Mouse (Mus musculus): ENCODE results near the gene Gm21988. TPM values are rescaled to one million over a fixed set of nuclear protein-coding genes. Genes with fewer than 3 reads are reported as not detected.

The Gm21988 gene
- 9.6 and 10.7 TPM in 2 replicates for polyA plus RNA-seq (2016; fragmentation: Nextera tagmentation; extraction: Ambion mirVana)

- DNase-seq (ENCODE audit: low spot score): peak; percentile 86
- Histone ChIP-seq H3K27me3 (ENCODE audit: low read depth, poor library complexity, severe bottlenecking) (no peaks in the 10 kb centered on the region), H3K36me3 (peaks cover 16% of the 10 kb centered on the region), H3K4me3 (peak within 1 kb of the TSS; percentile 93), H3K4me1 (peaks cover 46% of the 10 kb centered on the region), H3K27ac (replicated peaks) (peak within 1 kb of the TSS; percentile 95), H3K9me3 (replicated peaks) (no peaks in the 10 kb centered on the region)
- WGBS: under 1% methylated on average over 33 of the region's 35 CpGs
These were observed at the start of gene Gm21988, which contains the start of gene Rnasek for GRCm38 (mm10) chr11:70239541-70240279. Gene Gm21988 (minus strand): TSS chr11:70239830. Gene Rnasek (minus strand): TSS chr11:70239842.

GRCm38 (mm10) chr11:70289236-70289635 is 49.6 kb upstream of the Gm21988 start:
- no peaks in the 10 kb centered on the region for H3K27me3 ChIP-seq (ENCODE audit: low read depth, poor library complexity, severe bottlenecking)
- WGBS: 24% methylated on average over 6 of the region's 6 CpGs
- no peak overlapping the region for H3K27ac ChIP-seq (replicated peaks)
- H3K36me3 ChIP-seq: no peaks in the 10 kb centered on the region
- H3K4me3 ChIP-seq: no peak overlapping the region
- H3K9me3 ChIP-seq (replicated peaks): no peaks in the 10 kb centered on the region
- peaks cover 4% of the 10 kb centered on the region; the same call in 1 of the 2 replicates for H3K4me1 ChIP-seq
- DNase-seq (ENCODE audit: low spot score): no peak

- Histone ChIP-seq H3K27ac (replicated peaks) (no peak overlapping the region), H3K27me3 (ENCODE audit: low read depth, poor library complexity, severe bottlenecking) (no peaks in the 10 kb centered on the region), H3K4me3 (no peak overlapping the region), H3K36me3 (no peaks in the 10 kb centered on the region), H3K9me3 (replicated peaks) (no peaks in the 10 kb centered on the region), H3K4me1 (peaks cover 4% of the 10 kb centered on the region; the same call in 1 of the 2 replicates)
- 92% methylated on average over 10 of the region's 10 CpGs for WGBS
- DNase-seq (ENCODE audit: low spot score): no peak
These were observed 48.5 kb upstream of the Gm21988 start for GRCm38 (mm10) chr11:70288102-70288501.

GRCm38 (mm10) chr11:70285686-70286085 is 46.1 kb upstream of the Gm21988 start:
- 85% methylated on average over 5 of the region's 5 CpGs for WGBS
- Histone ChIP-seq H3K27ac (replicated peaks) (no peak overlapping the region), H3K36me3 (no peaks in the 10 kb centered on the region), H3K9me3 (replicated peaks) (no peaks in the 10 kb centered on the region), H3K4me3 (no peak overlapping the region), H3K27me3 (ENCODE audit: low read depth, poor library complexity, severe bottlenecking) (no peaks in the 10 kb centered on the region), H3K4me1 (peaks cover 4% of the 10 kb centered on the region; the same call in 1 of the 2 replicates)
- no peak for DNase-seq (ENCODE audit: low spot score)

DNA sequence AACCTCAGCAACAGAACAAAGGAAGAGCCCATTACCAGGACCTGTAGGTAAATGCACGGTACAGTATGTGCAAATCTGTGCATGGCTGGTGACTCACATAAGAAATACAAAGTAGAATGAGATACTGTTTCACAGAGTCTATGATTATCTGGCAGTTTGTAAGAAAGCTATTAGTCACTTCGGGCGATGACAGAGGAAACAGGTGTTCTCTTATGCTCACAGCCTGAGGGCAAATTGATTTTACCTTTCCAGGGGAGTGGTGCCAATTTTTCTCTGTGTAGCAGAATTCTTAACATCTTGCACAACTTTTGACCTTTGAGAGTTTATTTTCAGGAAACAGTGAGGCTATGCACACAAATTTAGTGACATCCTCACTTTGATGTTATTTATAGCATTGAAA is 45.1 kb upstream of the Gm21988 start:
- H3K4me1 ChIP-seq: peaks cover 4% of the 10 kb centered on the region; the same call in 1 of the 2 replicates
- no peak overlapping the region for H3K4me3 ChIP-seq
- no peak for DNase-seq (ENCODE audit: low spot score)
- 92% methylated on average over 3 of the region's 3 CpGs for WGBS
- H3K27ac ChIP-seq (replicated peaks): no peak overlapping the region
- H3K9me3 ChIP-seq (replicated peaks): no peaks in the 10 kb centered on the region
- H3K36me3 ChIP-seq: no peaks in the 10 kb centered on the region
- no peaks in the 10 kb centered on the region for H3K27me3 ChIP-seq (ENCODE audit: low read depth, poor library complexity, severe bottlenecking)

GRCm38 (mm10) chr11:70283666-70284065 is 44.0 kb upstream of the Gm21988 start:
- Histone ChIP-seq H3K4me1 (no peaks in the 10 kb centered on the region), H3K36me3 (no peaks in the 10 kb centered on the region), H3K27ac (replicated peaks) (no peak overlapping the region), H3K27me3 (ENCODE audit: low read depth, poor library complexity, severe bottlenecking) (no peaks in the 10 kb centered on the region), H3K4me3 (no peak overlapping the region), H3K9me3 (replicated peaks) (no peaks in the 10 kb centered on the region)
- 91% methylated on average over 4 of the region's 4 CpGs for WGBS
- DNase-seq (ENCODE audit: low spot score): no peak

DNA sequence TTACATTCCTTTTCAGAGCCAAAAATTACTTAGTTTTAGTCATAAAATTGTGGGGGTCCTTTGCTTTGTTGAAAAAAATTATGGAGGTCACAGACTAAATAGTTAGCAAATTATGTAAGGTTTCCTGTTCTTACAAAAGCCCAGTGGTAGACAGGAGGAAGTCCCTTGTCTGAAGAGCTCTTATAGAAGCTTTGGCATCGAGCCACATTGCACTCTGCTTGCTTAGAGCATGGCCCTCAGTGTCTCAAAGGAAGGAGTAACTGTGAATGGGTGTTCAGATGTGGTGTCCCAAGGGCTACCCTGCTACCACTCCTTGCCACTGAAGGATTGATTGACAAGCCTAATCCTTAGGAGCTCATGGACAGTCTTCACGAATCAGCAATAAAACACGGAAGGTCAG is 40.8 kb upstream of the Gm21988 start:
- H3K27ac ChIP-seq (replicated peaks): no peak overlapping the region
- no peaks in the 10 kb centered on the region for H3K36me3 ChIP-seq
- no peaks in the 10 kb centered on the region for H3K27me3 ChIP-seq (ENCODE audit: low read depth, poor library complexity, severe bottlenecking)
- no peaks in the 10 kb centered on the region for H3K4me1 ChIP-seq
- 83% methylated on average over 3 of the region's 3 CpGs for WGBS
- DNase-seq (ENCODE audit: low spot score): no peak
- H3K9me3 ChIP-seq (replicated peaks): no peaks in the 10 kb centered on the region
- H3K4me3 ChIP-seq: no peak overlapping the region

DNA sequence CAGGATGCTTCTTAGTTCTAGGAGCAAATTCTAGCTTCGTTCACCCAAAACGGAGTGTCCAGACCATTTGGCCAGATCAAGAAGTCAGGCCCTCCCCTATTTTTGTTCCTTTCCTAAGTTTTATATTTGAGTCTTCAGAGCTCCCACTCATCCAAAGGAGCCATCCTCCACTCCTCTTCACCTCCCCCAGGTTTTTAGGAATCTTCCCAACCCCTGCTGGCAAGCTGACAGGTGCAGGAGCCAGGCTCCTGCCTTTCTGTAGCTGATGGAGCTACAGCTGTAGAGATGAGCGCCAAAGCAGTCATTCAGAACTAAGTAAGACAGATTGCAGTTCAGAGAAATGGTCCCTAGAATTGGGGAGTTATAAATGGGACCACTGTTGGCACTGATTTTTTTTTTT is 39.3 kb upstream of the Gm21988 start:
- no peaks in the 10 kb centered on the region for H3K36me3 ChIP-seq
- no peak overlapping the region for H3K4me3 ChIP-seq
- 82% methylated on average over 3 of the region's 3 CpGs for WGBS
- no peaks in the 10 kb centered on the region for H3K9me3 ChIP-seq (replicated peaks)
- no peaks in the 10 kb centered on the region for H3K27me3 ChIP-seq (ENCODE audit: low read depth, poor library complexity, severe bottlenecking)
- DNase-seq (ENCODE audit: low spot score): no peak
- H3K27ac ChIP-seq (replicated peaks): no peak overlapping the region
- no peaks in the 10 kb centered on the region for H3K4me1 ChIP-seq

DNA sequence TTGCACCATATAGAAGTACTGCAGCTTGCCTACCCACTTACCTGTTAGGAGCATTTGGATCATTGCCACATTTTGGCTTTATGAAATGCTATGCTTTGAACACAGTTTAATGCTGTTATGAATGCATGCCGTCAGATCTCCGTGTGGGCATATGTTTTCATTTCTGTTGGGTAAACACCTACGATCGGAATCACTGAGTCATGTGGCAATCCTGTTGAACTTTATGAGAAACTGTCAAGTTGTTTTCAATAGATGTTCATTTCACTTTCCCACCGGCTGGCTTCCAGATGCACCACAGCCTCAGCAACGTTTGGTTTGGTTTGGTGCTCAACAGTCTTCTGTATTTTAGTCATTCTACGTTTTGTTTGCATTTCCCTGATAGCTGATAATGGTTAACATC is 32.0 kb upstream of the Gm21988 start:
- H3K36me3 ChIP-seq: no peaks in the 10 kb centered on the region
- 87% methylated on average over 7 of the region's 7 CpGs for WGBS
- H3K27me3 ChIP-seq (ENCODE audit: low read depth, poor library complexity, severe bottlenecking): no peaks in the 10 kb centered on the region
- no peaks in the 10 kb centered on the region for H3K4me1 ChIP-seq
- no peak for DNase-seq (ENCODE audit: low spot score)
- H3K4me3 ChIP-seq: no peak overlapping the region
- H3K9me3 ChIP-seq (replicated peaks): no peaks in the 10 kb centered on the region
- H3K27ac ChIP-seq (replicated peaks): no peak overlapping the region

DNA sequence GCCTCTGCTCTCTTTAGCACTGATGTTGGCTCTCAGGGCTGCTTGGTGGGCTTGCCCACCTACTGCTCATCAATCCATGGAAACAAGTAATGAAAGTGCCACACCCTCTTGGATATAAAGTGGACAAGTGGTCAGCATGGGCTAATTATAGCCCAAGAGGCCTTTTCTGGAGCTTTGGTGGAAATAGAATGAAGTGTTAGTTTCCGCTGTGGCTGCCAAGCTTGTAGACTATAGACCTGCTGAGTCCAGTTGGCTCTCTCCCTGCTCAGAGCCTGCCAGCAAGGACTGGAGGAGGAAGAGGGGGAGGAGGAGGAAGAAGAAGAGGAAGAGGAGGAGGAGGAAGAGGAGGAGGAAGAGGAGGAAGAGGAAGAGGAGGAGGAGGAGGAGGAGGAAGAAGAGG is 26.8 kb upstream of the Gm21988 start:
- H3K36me3 ChIP-seq: no peaks in the 10 kb centered on the region
- no peaks in the 10 kb centered on the region for H3K27me3 ChIP-seq (ENCODE audit: low read depth, poor library complexity, severe bottlenecking)
- H3K27ac ChIP-seq (replicated peaks): no peak overlapping the region
- H3K4me1 ChIP-seq: no peaks in the 10 kb centered on the region
- no peaks in the 10 kb centered on the region for H3K9me3 ChIP-seq (replicated peaks)
- WGBS: 90% methylated on average over 1 of the region's 1 CpGs
- DNase-seq (ENCODE audit: low spot score): no peak
- H3K4me3 ChIP-seq: no peak overlapping the region

DNA sequence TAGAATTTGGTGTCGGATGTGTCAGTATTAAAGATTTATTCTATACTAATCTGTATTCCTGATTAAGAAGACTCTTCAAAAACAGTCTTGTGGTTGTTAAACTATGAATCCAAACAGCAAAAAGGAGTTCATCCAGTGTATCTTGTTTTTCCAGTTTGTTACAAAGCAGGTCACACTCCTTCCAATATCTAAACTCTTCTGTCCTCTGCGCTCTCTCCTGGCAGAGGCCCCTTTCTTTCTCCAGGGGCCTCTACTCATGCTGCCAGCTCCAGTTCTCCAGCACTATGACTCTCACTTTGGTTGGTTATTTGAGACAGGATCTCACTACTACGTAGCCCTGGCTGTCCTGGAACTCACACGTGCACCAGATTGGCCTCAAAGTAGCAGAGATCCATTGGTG is 26.2 kb upstream of the Gm21988 start:
- WGBS: 87% methylated on average over 4 of the region's 4 CpGs
- Histone ChIP-seq H3K27ac (replicated peaks) (no peak overlapping the region), H3K9me3 (replicated peaks) (no peaks in the 10 kb centered on the region), H3K4me3 (no peak overlapping the region), H3K4me1 (no peaks in the 10 kb centered on the region), H3K27me3 (ENCODE audit: low read depth, poor library complexity, severe bottlenecking) (no peaks in the 10 kb centered on the region), H3K36me3 (no peaks in the 10 kb centered on the region)
- DNase-seq (ENCODE audit: low spot score): no peak

DNA sequence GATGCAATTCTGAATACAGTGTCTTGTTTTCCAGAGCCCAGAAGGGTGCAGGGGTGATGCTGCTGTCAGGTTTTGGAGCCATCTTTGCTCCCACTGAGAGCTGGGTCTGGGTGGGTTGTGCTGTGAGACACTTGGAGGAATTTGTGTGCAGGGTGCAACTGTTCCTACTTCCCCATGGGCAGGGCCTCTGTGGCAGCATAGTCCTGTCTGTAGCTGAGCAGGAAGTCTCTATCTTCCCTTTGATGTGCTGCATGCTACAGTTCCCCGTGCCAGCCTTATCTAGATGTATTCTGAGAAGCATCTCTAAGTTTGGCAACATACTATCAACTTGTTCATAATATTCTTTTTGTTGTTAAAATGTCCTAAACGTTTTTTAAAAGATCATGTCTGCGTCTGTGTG is 25.6 kb upstream of the Gm21988 start:
- no peak overlapping the region for H3K27ac ChIP-seq (replicated peaks)
- H3K4me1 ChIP-seq: no peaks in the 10 kb centered on the region
- H3K4me3 ChIP-seq: no peak overlapping the region
- DNase-seq (ENCODE audit: low spot score): no peak
- H3K36me3 ChIP-seq: no peaks in the 10 kb centered on the region
- no peaks in the 10 kb centered on the region for H3K27me3 ChIP-seq (ENCODE audit: low read depth, poor library complexity, severe bottlenecking)
- 65% methylated on average over 3 of the region's 3 CpGs for WGBS
- no peaks in the 10 kb centered on the region for H3K9me3 ChIP-seq (replicated peaks)

- no peak for DNase-seq (ENCODE audit: low spot score)
- H3K27ac ChIP-seq (replicated peaks): no peak overlapping the region
- WGBS: 92% methylated on average over 4 of the region's 4 CpGs
- H3K4me1 ChIP-seq: peaks cover 16% of the 10 kb centered on the region
- no peaks in the 10 kb centered on the region for H3K9me3 ChIP-seq (replicated peaks)
- H3K27me3 ChIP-seq (ENCODE audit: low read depth, poor library complexity, severe bottlenecking): peaks cover 28% of the 10 kb centered on the region
- H3K36me3 ChIP-seq: no peaks in the 10 kb centered on the region
- no peak overlapping the region for H3K4me3 ChIP-seq
These were observed 19.4 kb upstream of the Gm21988 start for GRCm38 (mm10) chr11:70259035-70259434.

Measured in midbrain, embryonic 10.5 days (tissue).